Mouse (Mus musculus) kidney, adult 8-10 months (tissue): Measurements from ENCODE around the gene Myo15b.

Experiments
- DNase-seq, 2 experiments: peaks; one replicate each; pipeline ENCODE4 v3.0.0; 2022

The Myo15b gene

DNA sequence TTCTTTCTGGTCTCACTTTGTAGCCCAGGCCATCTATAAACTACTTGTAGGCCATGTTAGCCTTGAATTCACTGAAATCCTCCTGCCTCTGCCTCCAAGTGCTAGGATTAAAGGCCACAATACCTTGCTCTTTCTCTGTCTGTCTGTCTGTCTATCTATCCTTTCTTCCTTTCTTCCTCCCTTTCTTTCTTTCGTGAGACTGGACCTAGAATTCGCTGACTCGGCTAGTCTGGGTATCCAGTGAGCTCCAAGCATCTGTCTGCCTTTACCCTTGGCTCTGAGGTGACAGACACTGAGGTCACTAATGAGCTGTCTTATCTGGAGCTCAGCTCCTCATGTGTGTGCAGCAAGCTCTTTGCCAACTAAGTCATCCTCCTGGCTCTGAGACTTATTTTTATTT lies 17.7 kb downstream of the Myo15b start:
- DNase-seq = no peak

- no peak for DNase-seq
Measured at GRCm38 (mm10) chr11:115876438-115876837, 18.2 kb downstream of the Myo15b start.

DNA sequence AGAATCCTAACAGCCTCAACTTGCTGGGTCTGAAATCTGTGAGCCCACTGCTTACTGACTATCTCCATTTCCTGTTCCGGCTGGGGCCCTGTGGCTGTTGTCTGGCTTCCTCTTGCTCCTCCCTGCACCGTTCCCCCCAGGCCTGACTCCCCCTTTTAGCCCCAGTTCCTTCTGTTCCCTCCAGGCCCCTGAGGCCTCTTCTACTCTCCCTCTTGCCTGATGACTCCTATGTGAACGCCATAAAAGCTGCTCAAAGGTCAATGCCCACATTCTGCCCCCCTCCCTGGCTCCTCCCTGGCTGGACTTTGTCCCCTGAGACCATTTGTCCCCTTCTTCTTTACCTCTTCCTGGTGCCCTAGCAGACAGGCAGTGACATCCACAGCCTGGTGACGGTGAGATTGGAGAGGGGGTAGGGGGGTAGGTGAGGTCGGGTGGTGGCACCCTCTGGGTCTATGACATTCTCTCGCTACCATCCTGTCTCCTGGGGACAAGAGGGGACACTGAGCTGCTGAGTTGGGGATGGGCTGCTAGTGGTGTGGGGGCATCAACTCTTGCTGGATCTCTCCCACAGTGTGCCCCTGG lies 19.1 kb downstream of the Myo15b start:
- peak; percentile 85 to 88 for DNase-seq

GRCm38 (mm10) chr11:115878071-115878470 lies 19.9 kb downstream of the Myo15b start:
- peak; percentile 46 to 60 for DNase-seq

DNA sequence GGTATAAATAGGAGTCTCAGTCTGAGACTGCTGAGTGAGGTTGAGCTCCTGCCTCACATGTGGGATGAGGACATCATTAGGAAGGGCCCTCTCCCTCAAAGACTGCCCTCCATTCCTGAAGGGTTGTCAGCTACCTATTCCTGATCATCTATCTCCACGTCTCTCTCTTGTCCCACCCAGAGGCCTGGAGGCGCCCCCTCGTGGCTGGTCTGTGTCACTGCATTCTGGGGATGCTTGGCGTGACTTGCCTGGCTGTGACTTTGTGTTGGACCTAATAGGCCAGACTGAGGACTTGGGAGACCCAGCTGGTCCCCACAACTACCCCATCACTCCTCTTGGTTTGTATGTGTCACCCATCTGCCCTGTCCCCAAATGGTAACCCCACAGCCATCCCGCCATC lies 22.8 kb downstream of the Myo15b start:
- no peak for DNase-seq

- no peak for DNase-seq
Measured at GRCm38 (mm10) chr11:115883251-115883650, 25.0 kb downstream of the Myo15b start.

DNA sequence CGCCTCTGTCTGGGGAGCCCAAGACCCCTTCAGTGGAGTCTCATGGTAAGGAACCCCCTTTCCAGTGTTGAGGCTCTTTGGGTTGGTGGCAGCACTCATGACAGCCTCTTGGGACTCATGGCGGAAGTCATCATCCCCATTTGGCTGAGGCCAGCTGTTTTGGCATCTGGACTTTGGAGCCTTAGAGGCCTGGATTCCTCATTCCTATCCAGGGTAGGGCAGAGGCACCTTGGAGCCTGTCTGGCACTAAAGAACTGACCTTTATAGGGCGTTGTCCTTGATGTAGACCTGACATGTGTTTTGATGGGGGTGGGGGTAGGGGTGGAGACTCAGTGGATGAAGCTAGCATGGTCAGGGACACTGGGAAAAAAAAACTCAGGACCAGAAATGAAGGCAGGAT lies 26.2 kb downstream of the Myo15b start:
- peak in 1 of 2 experiments; percentile 66 for DNase-seq

GRCm38 (mm10) chr11:115885281-115885680 lies 27.1 kb downstream of the Myo15b start:
- DNase-seq = no peak

DNA sequence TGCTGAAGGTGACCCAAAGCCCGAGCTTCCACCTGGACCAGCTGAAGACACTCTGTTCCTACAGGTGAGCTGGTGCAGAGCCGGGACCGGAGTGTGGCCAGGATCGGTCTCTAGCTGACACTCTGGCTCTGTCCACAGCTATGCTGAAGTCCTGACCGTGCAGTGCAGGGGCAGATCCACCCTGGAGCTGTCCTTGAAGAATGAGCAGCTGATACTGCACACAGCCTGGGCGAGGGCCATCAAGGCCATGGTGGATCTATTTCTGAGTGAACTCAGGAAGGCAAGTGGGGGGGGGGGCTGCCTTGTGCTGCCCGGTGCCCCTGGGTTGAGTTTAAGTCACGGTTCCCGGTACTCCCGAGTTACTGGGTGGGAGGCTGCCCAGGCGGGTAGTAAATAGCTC lies 28.2 kb downstream of the Myo15b start:
- no peak for DNase-seq

GRCm38 (mm10) chr11:115888020-115888419 lies 29.8 kb downstream of the Myo15b start:
- no peak for DNase-seq

DNA sequence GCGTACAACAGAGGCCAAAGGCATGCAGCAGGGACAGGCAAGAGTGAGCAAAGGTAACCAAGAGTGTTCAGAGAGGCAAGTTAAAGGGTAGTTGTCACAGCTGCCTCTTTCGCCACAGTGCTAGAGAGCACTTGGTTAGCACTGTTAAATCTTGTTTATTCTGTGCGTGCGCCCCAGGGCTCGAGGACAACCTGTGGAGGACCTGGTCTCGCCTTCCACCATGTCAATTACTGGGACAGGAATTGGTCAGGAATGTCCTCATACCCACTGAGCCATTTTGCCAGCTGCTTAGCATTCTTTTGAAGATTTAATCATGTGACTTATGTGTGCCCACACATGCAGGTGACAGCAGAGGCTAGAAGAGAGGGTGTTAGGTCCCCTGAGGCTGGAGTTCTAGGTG lies 31.0 kb downstream of the Myo15b start:
- DNase-seq = no peak

GRCm38 (mm10) chr11:115892213-115892612 lies 34.0 kb downstream of the Myo15b start:
- DNase-seq = no peak

GRCm38 (mm10) chr11:115893071-115893470 lies 34.9 kb downstream of the Myo15b start:
- peak in 1 of 2 experiments; percentile 46 for DNase-seq

DNA sequence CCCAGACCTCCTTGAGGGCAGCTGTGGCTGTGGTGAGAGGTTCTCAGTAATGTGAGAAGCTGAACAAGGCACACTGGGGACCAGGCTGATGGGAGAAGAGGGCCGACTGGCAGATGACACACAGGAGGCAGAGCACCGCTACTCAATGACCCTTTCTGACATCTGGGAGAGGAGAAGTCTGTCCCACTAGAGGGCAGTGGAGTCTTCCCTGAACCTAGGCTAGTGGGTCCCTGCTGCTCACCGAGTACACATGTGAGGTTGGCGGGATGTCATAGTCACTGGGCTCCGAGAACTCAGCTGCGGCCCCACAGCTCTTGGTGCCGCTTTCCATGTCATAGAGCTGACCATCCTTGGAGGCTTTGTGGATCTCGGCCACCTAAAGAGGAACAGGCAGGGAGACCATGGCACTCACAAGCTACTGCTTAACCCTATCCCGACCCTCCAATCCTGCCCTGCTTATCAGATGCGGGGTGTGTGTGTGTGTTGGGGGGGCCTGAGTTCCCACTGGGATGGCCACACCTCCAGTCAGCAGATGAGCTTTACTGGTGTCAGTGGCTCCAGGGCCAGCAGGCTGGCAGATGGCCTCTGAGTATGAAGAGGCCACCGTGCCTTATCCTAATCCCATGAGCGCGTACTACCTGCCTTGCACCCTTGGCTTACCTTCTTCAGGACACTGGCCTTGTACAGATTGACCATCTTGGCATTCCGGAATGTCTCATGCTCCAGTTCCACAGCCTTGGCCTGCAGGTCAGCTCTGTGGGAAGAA lies 36.7 kb downstream of the Myo15b start:
- DNase-seq = peak in 1 of 2 experiments; percentile 49

DNA sequence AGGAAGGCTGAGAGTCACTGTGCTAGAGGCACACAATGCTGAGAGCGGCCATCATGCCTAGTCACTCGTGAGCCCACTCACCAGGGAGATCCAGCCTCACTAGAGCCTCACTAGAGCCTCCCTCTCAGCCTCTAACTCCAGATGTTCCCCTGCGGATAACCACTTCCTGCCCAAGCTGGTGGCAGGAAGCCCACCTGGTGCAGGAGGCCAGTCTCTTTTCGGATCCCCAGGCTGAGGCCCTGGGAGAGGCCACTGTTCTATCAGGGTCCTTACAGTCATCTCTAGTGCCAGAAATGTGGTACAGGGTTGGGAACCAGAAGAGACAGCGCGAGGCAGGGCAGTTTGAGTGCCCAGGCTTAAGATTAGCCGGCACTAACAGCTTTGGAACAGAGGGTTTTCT lies 40.2 kb downstream of the Myo15b start:
- no peak for DNase-seq

DNA sequence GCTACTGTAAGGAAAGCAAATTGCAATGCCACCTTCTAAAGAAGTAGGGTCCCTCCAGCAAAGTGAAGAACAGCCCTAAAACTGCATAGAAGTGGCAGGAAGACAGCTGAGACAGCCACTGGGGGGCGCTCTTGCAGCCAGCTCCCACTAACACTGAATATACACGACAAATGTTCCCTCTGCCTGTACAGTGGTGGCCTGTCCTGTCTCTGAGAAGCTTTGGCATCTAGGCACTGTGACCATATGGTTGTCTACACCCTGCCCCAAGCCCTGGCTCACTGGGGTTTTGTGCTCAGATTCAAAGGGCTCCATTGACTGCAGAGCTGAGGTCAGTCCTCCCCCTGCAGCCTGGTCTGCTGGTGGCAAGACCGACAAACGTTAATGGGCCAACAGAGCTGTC lies 40.7 kb downstream of the Myo15b start:
- peak in 1 of 2 experiments; percentile 47 for DNase-seq

DNA sequence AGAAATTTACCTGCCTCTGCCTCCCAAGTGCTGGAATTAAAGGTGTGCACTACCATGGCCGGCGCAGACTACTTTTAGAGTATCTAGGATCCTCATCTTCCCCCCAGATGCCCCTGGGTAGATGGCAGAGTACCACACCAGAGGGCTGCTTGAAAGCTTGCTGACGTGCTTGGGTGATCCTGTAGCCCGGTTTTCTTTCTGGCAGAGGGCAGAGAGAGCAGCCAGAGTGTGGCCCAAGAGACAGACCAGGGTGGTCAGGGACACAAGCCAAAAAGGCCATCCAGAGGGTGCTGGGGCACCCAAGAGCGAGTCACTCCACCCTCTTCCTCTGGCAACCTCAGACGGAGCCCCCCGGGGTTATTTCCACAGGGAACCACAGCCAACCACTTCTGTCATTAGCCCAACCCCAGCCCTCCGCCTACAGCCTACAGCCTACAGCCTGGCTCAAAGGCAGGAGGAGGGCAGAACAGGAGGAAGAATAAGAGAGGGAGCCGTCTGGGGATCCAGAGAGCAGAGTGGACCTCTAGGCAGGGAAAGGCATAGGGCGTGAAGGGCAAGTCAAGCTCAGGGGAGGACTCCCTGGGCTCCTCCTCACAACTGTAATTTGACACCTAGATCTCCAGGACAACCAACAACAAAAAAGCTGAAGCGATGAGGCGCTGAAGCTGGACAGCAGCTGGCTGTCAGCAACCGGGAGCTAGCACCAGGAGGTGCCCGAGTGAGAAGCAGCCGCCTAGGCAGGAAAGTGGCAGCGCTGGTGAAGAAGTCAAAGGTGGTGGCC lies 41.5 kb downstream of the Myo15b start, which contains the start of gene Smim5:
TSS of gene Smim5 (plus strand) at position 481 of the 781 bp plus-strand sequence.
- DNase-seq = peak; percentile 83 to 91

DNA sequence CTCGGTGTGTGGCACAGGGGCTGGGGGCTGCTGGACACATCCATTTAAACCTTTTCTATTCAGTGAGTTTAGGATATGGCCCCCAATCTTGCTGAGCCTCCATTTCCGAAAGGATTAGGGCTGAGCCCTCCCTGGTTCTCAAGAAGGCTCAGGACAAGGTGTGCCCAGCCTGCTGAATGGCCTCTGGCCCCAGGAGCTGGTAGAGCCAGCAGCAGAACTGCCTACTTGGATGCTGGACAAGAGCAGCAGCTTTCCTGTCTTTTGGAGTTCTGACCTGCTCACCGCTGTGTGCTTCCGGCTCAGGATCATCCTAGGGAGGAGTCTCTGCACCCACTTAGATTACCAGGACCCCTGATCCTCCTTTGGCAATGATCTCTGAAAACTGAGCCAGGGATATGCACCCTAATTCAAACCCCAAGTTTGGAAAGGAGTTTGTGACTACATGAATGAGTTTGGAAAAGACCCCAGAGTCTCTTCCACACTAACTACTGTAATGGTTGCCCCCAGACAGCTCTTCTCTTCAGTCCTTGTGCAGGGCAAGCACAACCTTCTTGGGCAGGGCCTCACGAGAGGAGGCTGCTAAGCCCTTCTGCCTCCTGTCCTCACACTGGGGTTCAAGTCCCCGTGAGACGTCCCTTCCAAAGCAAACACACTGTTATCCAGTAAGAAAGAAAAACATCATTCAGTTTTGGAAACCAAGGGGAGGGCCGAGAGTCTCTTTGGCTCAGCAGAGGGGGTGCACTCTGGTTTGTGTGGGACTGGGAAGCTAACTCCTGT lies 42.5 kb downstream of the Myo15b start:
- DNase-seq = peak in 1 of 2 experiments; percentile 56

DNA sequence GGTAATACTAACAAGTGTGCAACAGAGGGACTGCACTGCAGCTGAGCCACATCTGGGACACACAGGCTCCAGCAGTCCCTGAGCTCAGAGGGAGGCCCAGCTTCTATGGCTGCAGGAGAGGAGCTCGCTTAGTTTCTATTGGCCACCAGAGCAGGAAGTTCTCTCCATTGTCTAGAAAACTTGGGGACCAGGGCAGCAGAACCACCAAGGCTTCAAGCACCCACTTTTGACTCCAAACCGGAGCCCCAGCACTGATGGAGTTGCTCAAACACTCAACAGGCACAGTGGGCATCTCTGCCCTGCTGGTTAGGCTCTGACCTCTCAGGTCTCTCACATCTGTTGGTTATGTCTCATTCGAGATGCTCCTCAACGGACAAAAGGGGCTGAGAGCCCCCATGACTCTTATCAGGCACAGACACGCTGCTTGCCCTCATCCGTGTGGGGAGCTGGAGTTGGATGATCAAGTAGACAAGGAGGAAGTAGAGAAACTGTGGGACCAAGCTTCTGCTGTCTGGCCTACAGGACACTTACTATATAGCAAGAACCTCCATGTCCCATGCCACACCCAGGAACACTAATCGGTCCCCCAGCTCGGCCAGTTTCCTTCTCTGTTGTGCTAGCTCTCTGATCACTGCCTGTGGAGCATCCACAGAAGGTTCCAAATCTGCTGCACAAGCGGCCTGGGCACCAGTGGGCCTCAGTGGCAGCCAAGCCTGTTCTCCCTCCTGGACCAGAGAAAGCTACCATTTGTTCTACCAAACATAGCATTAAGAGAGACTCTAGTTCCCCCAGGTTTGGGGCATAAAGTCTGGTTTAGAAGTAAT lies 43.3 kb downstream of the Myo15b start:
- DNase-seq = no peak

DNA sequence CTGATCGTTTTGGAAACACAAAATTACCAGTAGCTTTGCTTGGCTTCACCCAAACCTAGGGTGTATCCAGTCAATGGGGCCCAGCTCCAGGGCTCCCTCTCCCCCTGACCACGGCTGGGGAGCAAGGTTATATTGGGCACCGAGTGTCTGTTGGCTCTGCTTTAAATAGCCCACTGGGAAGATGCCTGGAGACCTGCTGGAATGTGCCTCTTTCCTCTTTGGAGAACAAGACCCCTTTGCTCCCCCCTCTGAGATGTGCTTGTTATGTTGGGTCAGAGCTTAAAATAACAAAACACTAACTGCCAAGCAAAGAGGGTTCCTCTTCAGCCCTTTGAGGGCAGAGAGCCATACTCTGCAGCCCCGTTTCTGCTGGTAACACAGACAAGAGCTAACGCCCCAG lies 44.0 kb downstream of the Myo15b start:
- DNase-seq = no peak

DNA sequence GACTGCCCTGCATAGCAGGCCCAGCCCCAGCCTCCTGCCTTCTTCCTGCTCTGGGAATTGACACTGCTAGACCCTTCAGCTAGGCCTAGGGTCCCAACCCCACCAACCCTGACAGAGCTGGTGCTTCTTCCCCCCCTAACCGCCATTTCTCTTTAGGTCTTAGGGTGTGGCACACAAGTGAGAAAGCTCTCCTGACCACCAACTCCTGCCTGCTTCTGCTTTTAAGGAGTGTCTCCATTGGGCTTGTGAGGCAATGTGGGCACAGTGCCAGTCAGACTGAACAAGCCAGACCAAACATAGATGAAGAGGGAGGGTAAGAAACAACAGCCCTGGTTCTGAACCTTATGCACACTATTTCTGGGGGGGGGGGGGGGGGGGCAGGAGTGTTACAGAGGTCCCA lies 44.6 kb downstream of the Myo15b start:
- no peak for DNase-seq
